ENCODE assay signal across 15 mouse cellular contexts in the genomic region with DNA sequence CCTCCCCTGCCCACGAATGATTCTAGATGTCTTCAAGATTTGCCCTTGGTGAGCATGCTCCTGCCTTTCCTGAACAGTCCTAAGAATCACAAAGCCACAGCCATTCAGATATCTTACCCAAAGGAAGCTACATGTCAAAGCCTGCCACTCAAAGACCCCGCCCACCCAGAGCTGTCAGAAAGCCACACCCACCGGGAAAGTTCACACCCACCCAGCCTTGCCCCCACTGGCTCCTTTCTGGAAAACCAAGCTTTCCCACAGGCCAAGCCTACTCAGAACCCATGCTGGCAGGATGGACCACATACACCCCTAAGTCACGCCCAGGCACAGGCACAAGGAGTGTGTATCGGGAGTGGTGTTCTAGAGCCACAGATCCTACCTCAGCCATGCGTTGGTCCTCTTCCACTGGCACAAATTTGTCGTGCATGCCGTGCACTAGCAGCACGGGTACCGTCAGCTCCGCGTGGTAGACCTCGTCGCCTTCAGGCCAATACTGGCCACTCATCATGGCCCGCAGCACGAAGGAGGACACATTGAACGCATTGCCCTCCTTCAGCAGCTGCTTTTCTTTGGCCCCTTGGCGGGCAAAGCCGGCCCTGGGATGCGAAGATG. TPM values are rescaled to one million over a fixed set of nuclear protein-coding genes. Genes with fewer than 3 reads are reported as not detected.
A peak's percentile ranks its signal among the peaks of the same experiment; 100 is the strongest.
DNase-seq lines count a peak whose midpoint lies in the region; ATAC-seq and TF ChIP-seq lines count a peak whose summit lies in the region.
"Had no signal": no experiment of that assay in that cellular context is flagged by ENCODE, and none has a peak within 500 bp of the region (broad histone marks: within the 10 kb centered on the region; RNA-seq: fewer than 3 reads in every experiment).

No protein-coding gene starts in this region.

- H3K4me1 ChIP-seq in forebrain, embryonic 11.5 days (replicated peaks; ENCODE audit: control insufficient read depth, insufficient read depth, low read length) = peaks cover 2% of the 10 kb centered on the region; the same call in 1 of the 2 replicates
- H3K4me1 ChIP-seq in forebrain, postnatal 0 days (ENCODE audit: insufficient read depth) = peaks cover 7% of the 10 kb centered on the region; the same call in 1 of the 2 replicates
- peaks cover 34% of the 10 kb centered on the region for H3K4me1 ChIP-seq in megakaryocyte, embryonic 14.5 days
- peaks cover 56% of the 10 kb centered on the region for H3K4me1 ChIP-seq in E14TG2a.4 (replicated peaks; ENCODE audit: low read depth, low read length)

- no peak overlapping the region for H3K9ac ChIP-seq in forebrain, embryonic 11.5 days (ENCODE audit: low read length)
- H3K9ac ChIP-seq in forebrain, postnatal 0 days = no peak overlapping the region
- H3K9ac ChIP-seq: heart, embryonic 12.5 days; limb, embryonic 12.5 days; liver, embryonic 15.5 days; neural tube, embryonic 12.5 days had no signal

- no peak overlapping the region for H3K4me3 ChIP-seq in forebrain, embryonic 11.5 days (ENCODE audit: low read depth, low read length)
- no peak overlapping the region for H3K4me3 ChIP-seq in forebrain, postnatal 0 days (ENCODE audit: low read depth, low read length)
- peak overlapping the region; percentile 57 for H3K4me3 ChIP-seq in megakaryocyte, embryonic 14.5 days (replicated peaks)
- H3K4me3 ChIP-seq in E14TG2a.4 (replicated peaks; ENCODE audit: low read length) = peak overlapping the region; percentile 60
- H3K4me3 ChIP-seq: erythroblast, embryonic 14.5 days; heart, embryonic 12.5 days; limb, embryonic 12.5 days; liver, embryonic 15.5 days; neural tube, embryonic 12.5 days had no signal

- peaks cover 5% of the 10 kb centered on the region; the same call in 1 of the 2 replicates for H3K36me3 ChIP-seq in forebrain, embryonic 11.5 days (ENCODE audit: control insufficient read depth, insufficient read depth, low read length)
- peaks cover 44% of the 10 kb centered on the region for H3K36me3 ChIP-seq in forebrain, postnatal 0 days (ENCODE audit: insufficient read depth)
- peaks cover 45% of the 10 kb centered on the region for H3K36me3 ChIP-seq in megakaryocyte, embryonic 14.5 days (replicated peaks; ENCODE audit: low read length)
- no peaks in the 10 kb centered on the region for H3K36me3 ChIP-seq in E14TG2a.4 (ENCODE audit: insufficient read depth, low read length)

- H3K27ac ChIP-seq in forebrain, embryonic 11.5 days (ENCODE audit: low read depth, low read length) = no peak overlapping the region
- no peak overlapping the region for H3K27ac ChIP-seq in forebrain, postnatal 0 days (ENCODE audit: low read depth, low read length)
- H3K27ac ChIP-seq: hindbrain, postnatal 0 days; limb, embryonic 12.5 days; liver, embryonic 15.5 days; neural tube, embryonic 12.5 days had no signal

- TF ChIP-seq CTCF in forebrain, postnatal 0 days (IDR thresholded peaks at IDR 0.05; ENCODE audit: low read depth) = no peak
- TF ChIP-seq CTCF in E14TG2a.4 (conservative IDR thresholded peaks at IDR 0.05; ENCODE audit: low read length) = no peak

- DNase-seq in forebrain, embryonic 11.5 days (ENCODE audit: low spot score) = peak; percentile 35
- DNase-seq in forebrain, postnatal 0 days = no peak
- peak; percentile 70 for DNase-seq in R1 (ENCODE audit: low read depth, low spot score)
- no peak for DNase-seq in embryo, embryonic 9.5 days (ENCODE audit: extremely low spot score)
- DNase-seq: kidney, adult 18-20 months; kidney, postnatal 10 days had no signal

- H3K27me3 ChIP-seq in forebrain, embryonic 11.5 days (ENCODE audit: control insufficient read depth, insufficient read depth, low read length) = no peaks in the 10 kb centered on the region
- no peaks in the 10 kb centered on the region for H3K27me3 ChIP-seq in forebrain, postnatal 0 days (ENCODE audit: insufficient read depth, low read length)
- H3K27me3 ChIP-seq in megakaryocyte, embryonic 14.5 days (replicated peaks) = peaks cover 28% of the 10 kb centered on the region
- peaks cover 80% of the 10 kb centered on the region for H3K27me3 ChIP-seq in E14TG2a.4 (ENCODE audit: insufficient read depth, low read length)
- H3K27me3 ChIP-seq: neural tube, embryonic 12.5 days had no signal

- no peak for ATAC-seq in forebrain, embryonic 11.5 days (replicated peaks; ENCODE audit: low FRiP score)
- ATAC-seq in forebrain, postnatal 0 days = no peak
- ATAC-seq in megakaryocyte, adult 5-6 weeks (ENCODE audit: poor library complexity, severe bottlenecking) = no peak
- ATAC-seq: hindbrain, postnatal 0 days had no signal

- no peak overlapping the region for H3K4me2 ChIP-seq in forebrain, embryonic 11.5 days (ENCODE audit: low read depth, low read length, severe bottlenecking)
- no peak overlapping the region for H3K4me2 ChIP-seq in forebrain, postnatal 0 days (ENCODE audit: low read depth)
- H3K4me2 ChIP-seq: heart, embryonic 12.5 days; limb, embryonic 12.5 days; liver, embryonic 15.5 days; neural tube, embryonic 12.5 days had no signal

- no peaks in the 10 kb centered on the region for H3K9me3 ChIP-seq in forebrain, embryonic 11.5 days (ENCODE audit: control insufficient read depth, low read length)
- H3K9me3 ChIP-seq in forebrain, postnatal 0 days (ENCODE audit: low read length) = no peaks in the 10 kb centered on the region
- no peaks in the 10 kb centered on the region for H3K9me3 ChIP-seq in megakaryocyte, embryonic 14.5 days
- H3K9me3 ChIP-seq in E14TG2a.4 (ENCODE audit: low read length) = no peaks in the 10 kb centered on the region
- H3K9me3 ChIP-seq: heart, embryonic 12.5 days; limb, embryonic 12.5 days; liver, embryonic 15.5 days; neural tube, embryonic 12.5 days had no signal

- 87% methylated on average over 20 of the region's 20 CpGs for WGBS in forebrain, embryonic 11.5 days
- WGBS in forebrain, postnatal 0 days = 88% methylated on average over 20 of the region's 20 CpGs

RNA-seq across cellular contexts. Expression of a gene that starts 5.7 kb away (rescaled TPM):
- polyA plus RNA-seq in forebrain, embryonic 11.5 days (2014; fragmentation: Nextera tagmentation; extraction: Ambion mirVana) = 76.6 and 76.7 TPM in 2 replicates
- 187 and 210 TPM in 2 replicates for total RNA-seq in forebrain, postnatal 0 days (2014; rRNA removed)
- 168 and 169 TPM in 2 replicates for polyA plus RNA-seq in forebrain, postnatal 0 days (2015; fragmentation: Nextera tagmentation; extraction: Ambion mirVana)
- polyA plus RNA-seq in megakaryocyte, embryonic 14.5 days (2012; ENCODE audit: insufficient read depth, low replicate concordance) = 8.9 and 22.6 TPM in 2 replicates
- total RNA-seq in megakaryocyte, adult 5-6 weeks (2015) = 2.4 and 3.1 TPM in 2 replicates
- total RNA-seq in megakaryocyte, adult 5-6 weeks (2017) = 5.8 and 7.4 TPM in 2 replicates

RNA-seq across cellular contexts. Expression of a gene that starts 7.0 kb away (rescaled TPM):
- polyA plus RNA-seq in forebrain, embryonic 11.5 days (2014; fragmentation: Nextera tagmentation; extraction: Ambion mirVana) = 186 TPM in 2 replicates
- 75.0 and 80.5 TPM in 2 replicates for total RNA-seq in forebrain, postnatal 0 days (2014; rRNA removed)
- polyA plus RNA-seq in forebrain, postnatal 0 days (2015; fragmentation: Nextera tagmentation; extraction: Ambion mirVana) = 145 and 184 TPM in 2 replicates
- polyA plus RNA-seq in megakaryocyte, embryonic 14.5 days (2012; ENCODE audit: insufficient read depth, low replicate concordance) = 206 and 242 TPM in 2 replicates
- 31.6 and 40.1 TPM in 2 replicates for total RNA-seq in megakaryocyte, adult 5-6 weeks (2015)
- total RNA-seq in megakaryocyte, adult 5-6 weeks (2017) = 33.5 and 36.1 TPM in 2 replicates

RNA-seq across cellular contexts. Expression of a gene that starts 11.2 kb away (rescaled TPM):
- 133 and 146 TPM in 2 replicates for polyA plus RNA-seq in forebrain, embryonic 11.5 days (2014; fragmentation: Nextera tagmentation; extraction: Ambion mirVana)
- 179 and 184 TPM in 2 replicates for total RNA-seq in forebrain, postnatal 0 days (2014; rRNA removed)
- polyA plus RNA-seq in forebrain, postnatal 0 days (2015; fragmentation: Nextera tagmentation; extraction: Ambion mirVana) = 274 and 283 TPM in 2 replicates
- 346 and 1,390 TPM in 2 replicates for polyA plus RNA-seq in megakaryocyte, embryonic 14.5 days (2012; ENCODE audit: insufficient read depth, low replicate concordance)
- 39.1 and 44.0 TPM in 2 replicates for total RNA-seq in megakaryocyte, adult 5-6 weeks (2015)
- total RNA-seq in megakaryocyte, adult 5-6 weeks (2017) = 14.2 and 26.3 TPM in 2 replicates

RNA-seq across cellular contexts. Expression of a gene that starts 28.0 kb away (rescaled TPM):
- polyA plus RNA-seq in forebrain, embryonic 11.5 days (2014; fragmentation: Nextera tagmentation; extraction: Ambion mirVana) = 5.7 and 9.3 TPM in 2 replicates
- total RNA-seq in forebrain, postnatal 0 days (2014; rRNA removed) = 76.5 and 82.2 TPM in 2 replicates
- 5.9 and 7.7 TPM in 2 replicates for polyA plus RNA-seq in forebrain, postnatal 0 days (2015; fragmentation: Nextera tagmentation; extraction: Ambion mirVana)
- 3.3 and 3.4 TPM in 2 replicates for polyA plus RNA-seq in megakaryocyte, embryonic 14.5 days (2012; ENCODE audit: insufficient read depth, low replicate concordance)
- 0.47 and 1.5 TPM in 2 replicates for total RNA-seq in megakaryocyte, adult 5-6 weeks (2015)
- total RNA-seq in megakaryocyte, adult 5-6 weeks (2017) = 3.0 and 4.2 TPM in 2 replicates

RNA-seq across cellular contexts. Expression of a gene that starts 30.1 kb away (rescaled TPM):
- 7.9 and 10.8 TPM in 2 replicates for polyA plus RNA-seq in forebrain, embryonic 11.5 days (2014; fragmentation: Nextera tagmentation; extraction: Ambion mirVana)
- total RNA-seq in forebrain, postnatal 0 days (2014; rRNA removed) = 23.6 and 33.6 TPM in 2 replicates
- polyA plus RNA-seq in forebrain, postnatal 0 days (2015; fragmentation: Nextera tagmentation; extraction: Ambion mirVana) = 6.9 and 9.4 TPM in 2 replicates
- 17.4 and 21.7 TPM in 2 replicates for polyA plus RNA-seq in megakaryocyte, embryonic 14.5 days (2012; ENCODE audit: insufficient read depth, low replicate concordance)
- total RNA-seq in megakaryocyte, adult 5-6 weeks (2015) = 3.4 and 3.7 TPM in 2 replicates
- total RNA-seq in megakaryocyte, adult 5-6 weeks (2017) = 12.1 and 14.2 TPM in 2 replicates

Comparison
In these comparisons a context has a peak if more than half of its experiments do, and no peak if none do; other contexts are left out.
1. DNase-seq: peak in forebrain, embryonic 11.5 days (single experiment) and R1 (single experiment); none in forebrain, postnatal 0 days (single experiment) and embryo, embryonic 9.5 days (single experiment).
2. H3K4me3 ChIP-seq: peak in megakaryocyte, embryonic 14.5 days (single experiment) and E14TG2a.4 (single experiment); none in forebrain, embryonic 11.5 days (single experiment) and forebrain, postnatal 0 days (single experiment).